Mouse (Mus musculus) frontal cortex, postnatal 25 days (tissue): ENCODE data around the gene Kctd13.
A peak's percentile ranks its signal among the peaks of the same experiment; 100 is the strongest.
"Not testable (repeated sequence)": the region's sequence is repeated elsewhere in the genome, so short reads cannot be mapped to it uniquely, and the experiment has no call there.

Experiments
- DNase-seq, 2 experiments: peaks; one replicate each; pipeline ENCODE4 v3.0.0; 2022; ENCODE audit warnings: low spot score in 2 of 2

Kctd13 gene

GRCm38 (mm10) chr7:126928384-126929037 lies at the start of gene Kctd13:
Kctd13 (plus strand) TSS chr7:126928879.
- DNase-seq, result peak; percentile 68 to 77

- no peak for DNase-seq
Observed at GRCm38 (mm10) chr7:126881040-126881439, 47.6 kb upstream of the Kctd13 start.

GRCm38 (mm10) chr7:126883731-126884181 lies 44.9 kb upstream of the Kctd13 start:
- no peak for DNase-seq

- peak; percentile 91 to 98 for DNase-seq
Observed at GRCm38 (mm10) chr7:126884286-126885164, 44.2 kb upstream of the Kctd13 start, which contains the start of gene Taok2. Taok2 (minus strand) TSS chr7:126884703.

GRCm38 (mm10) chr7:126887281-126887680 lies 41.4 kb upstream of the Kctd13 start:
- no peak for DNase-seq

GRCm38 (mm10) chr7:126888852-126889251 lies 39.8 kb upstream of the Kctd13 start:
- no peak for DNase-seq

- DNase-seq, result no peak
Observed at GRCm38 (mm10) chr7:126896912-126897311, 31.8 kb upstream of the Kctd13 start.

GRCm38 (mm10) chr7:126897390-126898101 lies 31.1 kb upstream of the Kctd13 start:
- DNase-seq, result no peak

GRCm38 (mm10) chr7:126898102-126898990 lies 30.3 kb upstream of the Kctd13 start:
- DNase-seq, result peak; percentile 91

- DNase-seq, result not testable (repeated sequence)
Observed at GRCm38 (mm10) chr7:126899781-126900180, 28.9 kb upstream of the Kctd13 start.

GRCm38 (mm10) chr7:126905590-126905989 lies 23.1 kb upstream of the Kctd13 start:
- DNase-seq, result no peak

- no peak for DNase-seq
Observed at GRCm38 (mm10) chr7:126914844-126915243, 13.8 kb upstream of the Kctd13 start.

- not testable (repeated sequence) for DNase-seq
Observed at GRCm38 (mm10) chr7:126918356-126918755, 10.3 kb upstream of the Kctd13 start.

- DNase-seq, result no peak
Observed at GRCm38 (mm10) chr7:126919973-126920372, 8.7 kb upstream of the Kctd13 start.

- DNase-seq, result no peak
Observed at GRCm38 (mm10) chr7:126921563-126921962, 7.1 kb upstream of the Kctd13 start.

GRCm38 (mm10) chr7:126922624-126923060 lies 6.0 kb upstream of the Kctd13 start, which contains the start of gene Tmem219:
Tmem219 (minus strand) TSS chr7:126922917.
- DNase-seq, result no peak

GRCm38 (mm10) chr7:126923999-126924398 lies 4.7 kb upstream of the Kctd13 start:
- DNase-seq, result no peak

- no peak for DNase-seq
Observed at GRCm38 (mm10) chr7:126926299-126926698, 2.4 kb upstream of the Kctd13 start.

- DNase-seq, result no peak
Observed at GRCm38 (mm10) chr7:126929046-126929445, 367 bp downstream of the Kctd13 start.

GRCm38 (mm10) chr7:126932652-126933051 lies 4.0 kb downstream of the Kctd13 start:
- no peak for DNase-seq

GRCm38 (mm10) chr7:126941171-126941570 lies 12.5 kb downstream of the Kctd13 start:
- DNase-seq, result no peak
